Mouse (Mus musculus) stomach, postnatal 0 days (tissue): ENCODE measurements at regions not wholly inside any gene's neighbourhood (a gene's known extent, or its start where the extent isn't known, plus 50 kb on each side); places are given as distances from the start of the nearest gene placed in this dataset.

Experiments
- ATAC-seq: fragments of 200-750 bp; cut with Nextera tagmentation; 2 replicates; pipeline ENCODE4 v1.8.0; 2017; ENCODE audit not compliant: low FRiP score, low TSS enrichment
- DNase-seq: peaks from one replicate; pipeline ENCODE4 v3.0.0-alpha.2; 2016; ENCODE audit warnings: low spot score
- H3K27ac ChIP-seq: fragments of 300-500 bp; sonication (generic); replicated peaks from 2 replicates; pipeline ENCODE4 v1.5.1; 2014; ENCODE audit warnings: mild to moderate bottlenecking, control low read depth
- H3K27me3 ChIP-seq: fragments of 300-500 bp; sonication (generic); 2 replicates; pipeline ENCODE4 v1.6.1; 2014; ENCODE audit warnings: low read length; ENCODE audit not compliant: control insufficient read depth, insufficient read depth
- H3K36me3 ChIP-seq: fragments of 300-500 bp; sonication (generic); 2 replicates; pipeline ENCODE4 v1.6.1; 2014; ENCODE audit warnings: low read length, mixed read lengths; ENCODE audit not compliant: control insufficient read depth, insufficient read depth
- H3K4me1 ChIP-seq: fragments of 300-500 bp; sonication (generic); replicated peaks from 2 replicates; pipeline ENCODE4 v1.6.1; 2014; ENCODE audit warnings: antibody characterized with exemption; ENCODE audit not compliant: control insufficient read depth, insufficient read depth
- H3K4me2 ChIP-seq: fragments of 300-500 bp; sonication (generic); replicated peaks from 2 replicates; pipeline ENCODE4 v1.6.1; 2014; ENCODE audit warnings: low read depth, mild to moderate bottlenecking, control low read depth, moderate library complexity
- H3K4me3 ChIP-seq: fragments of 300-500 bp; sonication (generic); 2 replicates; pipeline ENCODE4 v1.5.1; 2014; ENCODE audit warnings: low read depth, low read length, control low read depth
- H3K9ac ChIP-seq: fragments of 300-500 bp; sonication (generic); 2 replicates; pipeline ENCODE4 v1.6.1; 2014; ENCODE audit warnings: mild to moderate bottlenecking, low read length, control low read depth, mixed read lengths
- H3K9me3 ChIP-seq: fragments of 300-500 bp; sonication (generic); 2 replicates; pipeline ENCODE4 v1.6.1; 2016; ENCODE audit warnings: low read length; ENCODE audit not compliant: control insufficient read depth
- CTCF ChIP-seq: IDR thresholded peaks from 2 replicates; pipeline ENCODE4 v1.5.1; 2016; ENCODE audit warnings: antibody characterized with exemption, low read depth, mild to moderate bottlenecking, moderate library complexity
- EP300 ChIP-seq: optimal IDR thresholded peaks from 2 replicates; pipeline ENCODE3; 2016; ENCODE audit warnings: antibody characterized with exemption
- WGBS: fragments of 180-500 bp; shearing (Covaris S2); extraction: QIAGEN DNeasy Blood & Tissue Kit; methylation state at CpG from one replicate; pipeline ENCODE4 v1.1.7; 2014; 5-methylcytosine and 5-hydroxymethylcytosine counted together

GRCm38 (mm10) chr7:71937731-71938130, 368.7 kb downstream of the Mctp2 start:
- Histone ChIP-seq H3K4me2 (no peak overlapping the region), H3K9me3 (no peaks in the 10 kb centered on the region), H3K27me3 (no peaks in the 10 kb centered on the region), H3K9ac (no peak overlapping the region), H3K4me1 (no peaks in the 10 kb centered on the region), H3K36me3 (no peaks in the 10 kb centered on the region), H3K4me3 (no peak overlapping the region), H3K27ac (no peak overlapping the region)
- 30% methylated on average over 3 of the region's 3 CpGs for WGBS
- ATAC-seq (no peak), DNase-seq (no peak)
- TF ChIP-seq EP300 (no peak), CTCF (no peak)

- Histone ChIP-seq H3K36me3 (no peaks in the 10 kb centered on the region), H3K4me1 (no peaks in the 10 kb centered on the region), H3K4me2 (no peak overlapping the region), H3K27ac (no peak overlapping the region), H3K9me3 (no peaks in the 10 kb centered on the region), H3K9ac (no peak overlapping the region), H3K4me3 (no peak overlapping the region), H3K27me3 (no peaks in the 10 kb centered on the region)
- 74% methylated on average over 4 of the region's 4 CpGs for WGBS
- TF ChIP-seq CTCF, result no peak
- TF ChIP-seq EP300, result no peak
- ATAC-seq (no peak), DNase-seq (no peak)
These were observed 369.7 kb downstream of the Mctp2 start for GRCm38 (mm10) chr7:71936690-71937089.
